Mouse (Mus musculus) cerebellum, adult (tissue): ENCODE measurements around the gene Eef1a1.
"Not testable (repeated sequence)": the region's sequence is repeated elsewhere in the genome, so short reads cannot be mapped to it uniquely, and the experiment has no call there.

ENCODE experiments used
- ATAC-seq: cut with Nextera tagmentation; 2 replicates; pipeline ENCODE4 v1.9.2; 2017; ENCODE audit warnings: mild to moderate bottlenecking, moderate library complexity, mixed read lengths; ENCODE audit not compliant: insufficient number of reproducible peaks, low FRiP score, low TSS enrichment

Gene Eef1a1

GRCm38 (mm10) chr9:78478009-78478605, 10.8 kb downstream of the Eef1a1 start:
- ATAC-seq = not testable (repeated sequence)

- ATAC-seq = no peak
These were observed 11.9 kb downstream of the Eef1a1 start for GRCm38 (mm10) chr9:78477021-78477551.

- ATAC-seq = no peak
These were observed 12.4 kb downstream of the Eef1a1 start for GRCm38 (mm10) chr9:78476531-78477020.

- ATAC-seq = no peak
These were observed 13.1 kb downstream of the Eef1a1 start for GRCm38 (mm10) chr9:78475873-78476272.

- ATAC-seq = no peak
These were observed 13.6 kb downstream of the Eef1a1 start for GRCm38 (mm10) chr9:78475383-78475780.

GRCm38 (mm10) chr9:78474771-78475382, 14.1 kb downstream of the Eef1a1 start:
- ATAC-seq = no peak

GRCm38 (mm10) chr9:78474270-78474669, 14.7 kb downstream of the Eef1a1 start:
- no peak for ATAC-seq

- no peak for ATAC-seq
These were observed 15.4 kb downstream of the Eef1a1 start for GRCm38 (mm10) chr9:78473588-78473987.

GRCm38 (mm10) chr9:78465725-78466124, 23.2 kb downstream of the Eef1a1 start:
- no peak for ATAC-seq

- no peak for ATAC-seq
These were observed 25.6 kb downstream of the Eef1a1 start for GRCm38 (mm10) chr9:78463337-78463736.

GRCm38 (mm10) chr9:78457026-78457425, 31.9 kb downstream of the Eef1a1 start:
- no peak for ATAC-seq

GRCm38 (mm10) chr9:78451382-78451781, 37.6 kb downstream of the Eef1a1 start:
- no peak for ATAC-seq

GRCm38 (mm10) chr9:78450404-78450803, 38.5 kb downstream of the Eef1a1 start:
- no peak for ATAC-seq

GRCm38 (mm10) chr9:78447973-78448873, 40.7 kb downstream of the Eef1a1 start, which contains the start of the genes Mto1 and Gm17324:
Gene Mto1 (plus strand): TSS chr9:78448208.
Gene Gm17324 (minus strand): TSS chr9:78448786.
- ATAC-seq = peak; percentile 93

- ATAC-seq = no peak
These were observed 41.4 kb downstream of the Eef1a1 start for GRCm38 (mm10) chr9:78447606-78447972.

GRCm38 (mm10) chr9:78442579-78443392, 46.2 kb downstream of the Eef1a1 start, which contains the start of gene Cgas:
Gene Cgas (minus strand): TSS chr9:78443237.
- no peak for ATAC-seq

GRCm38 (mm10) chr9:78442237-78442578, 46.7 kb downstream of the Eef1a1 start:
- ATAC-seq = no peak

GRCm38 (mm10) chr9:78439426-78439825, 49.5 kb downstream of the Eef1a1 start:
- no peak for ATAC-seq

- no peak for ATAC-seq
These were observed 56.5 kb downstream of the Eef1a1 start for GRCm38 (mm10) chr9:78432471-78432870.

GRCm38 (mm10) chr9:78430486-78430885, 58.5 kb downstream of the Eef1a1 start:
- no peak for ATAC-seq
